Mouse (Mus musculus) intestine, postnatal 0 days (tissue): Measurements from ENCODE around the gene Gm13769. TPM values are rescaled to one million over a fixed set of nuclear protein-coding genes. Genes with fewer than 3 reads are reported as not detected.
"Not testable (repeated sequence)": the region's sequence is repeated elsewhere in the genome, so short reads cannot be mapped to it uniquely, and the experiment has no call there.

Experiments used
- ATAC-seq: fragments of 200-750 bp; cut with Nextera tagmentation; 2 replicates; pipeline ENCODE4 v1.8.0; 2017; ENCODE audit warnings: mild to moderate bottlenecking, moderate TSS enrichment, moderate library complexity
- H3K27ac ChIP-seq: fragments of 300-500 bp; sonication (generic); 2 replicates; pipeline ENCODE4 v1.5.1; 2014; ENCODE audit warnings: mild to moderate bottlenecking, low read depth, low read length, moderate library complexity
- H3K27me3 ChIP-seq: fragments of 300-500 bp; sonication (generic); replicated peaks from 2 replicates; pipeline ENCODE4 v1.6.1; 2014; ENCODE audit warnings: low read length, mixed read lengths; ENCODE audit not compliant: control insufficient read depth, insufficient read depth
- H3K36me3 ChIP-seq: fragments of 300-500 bp; sonication (generic); 2 replicates; pipeline ENCODE4 v1.6.1; 2014; ENCODE audit warnings: mild to moderate bottlenecking, moderate library complexity; ENCODE audit not compliant: control insufficient read depth, insufficient read depth
- H3K4me1 ChIP-seq: fragments of 300-500 bp; sonication (generic); replicated peaks from 2 replicates; pipeline ENCODE4 v1.6.1; 2014; ENCODE audit warnings: antibody characterized with exemption, low read length, mixed read lengths; ENCODE audit not compliant: control insufficient read depth, insufficient read depth
- H3K4me2 ChIP-seq: fragments of 300-500 bp; sonication (generic); replicated peaks from 2 replicates; pipeline ENCODE4 v1.6.1; 2014; ENCODE audit warnings: low read depth, mild to moderate bottlenecking, moderate library complexity
- H3K4me3 ChIP-seq: fragments of 300-500 bp; sonication (generic); 2 replicates; pipeline ENCODE4 v1.5.1; 2014; ENCODE audit warnings: low read depth, low read length
- H3K9ac ChIP-seq: fragments of 300-500 bp; sonication (generic); 2 replicates; pipeline ENCODE4 v1.6.1; 2014; ENCODE audit warnings: mild to moderate bottlenecking, low read depth, low read length
- H3K9me3 ChIP-seq: fragments of 300-500 bp; sonication (generic); 2 replicates; pipeline ENCODE4 v1.6.1; 2016; ENCODE audit warnings: mixed run types; ENCODE audit not compliant: control insufficient read depth
- CTCF ChIP-seq: sonication (generic); IDR thresholded peaks from 2 replicates; pipeline ENCODE4 v1.5.1; 2016; ENCODE audit warnings: low read depth, mild to moderate bottlenecking, control low read depth, antibody characterized with exemption, moderate library complexity
- WGBS: fragments of 180-500 bp; shearing (Covaris S2); extraction: QIAGEN DNeasy Blood & Tissue Kit; methylation state at CpG from one replicate; pipeline ENCODE4 v1.1.7; 2014; 5-methylcytosine and 5-hydroxymethylcytosine counted together
- polyA plus RNA-seq: library from polyadenylated mRNA; unstranded; fragments of >200 nt; fragmentation: Nextera tagmentation; extraction: Ambion mirVana; gene quantifications from 2 replicates; pipeline ENCODE4 v1.2.1, GENCODE M21; 2015

Gm13769 gene
- polyA plus RNA-seq, result not detected in 2 replicates

DNA sequence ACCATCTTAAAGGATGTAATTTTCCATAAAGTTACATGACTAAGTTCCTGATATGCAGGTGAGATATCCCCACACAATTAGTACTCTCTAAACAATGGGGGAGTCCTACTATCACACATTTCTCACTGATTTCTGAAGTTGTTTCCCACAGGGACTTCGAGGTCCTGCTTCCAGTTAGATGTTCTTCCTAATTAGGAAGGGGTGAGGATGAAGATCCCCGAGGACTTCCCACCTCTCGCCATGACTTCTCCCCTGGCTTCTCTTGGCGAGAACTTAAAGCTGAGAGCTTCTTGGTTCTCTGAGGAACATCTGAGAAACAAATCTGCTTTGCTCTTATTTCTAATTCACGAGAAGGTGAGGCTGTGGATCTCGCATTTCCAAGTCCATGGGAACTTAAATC lies at the start of gene Gm13769:
Gene Gm13769, plus strand, starts transcription at position 301 of the 400 bp plus-strand sequence.
- not testable (repeated sequence) for H3K9me3 ChIP-seq, H3K9ac ChIP-seq, H3K4me1 ChIP-seq, ATAC-seq, H3K36me3 ChIP-seq, H3K4me3 ChIP-seq, H3K4me2 ChIP-seq, H3K27ac ChIP-seq, H3K27me3 ChIP-seq
- no CpG with 5 or more reads among the region's 6 CpGs for WGBS

DNA sequence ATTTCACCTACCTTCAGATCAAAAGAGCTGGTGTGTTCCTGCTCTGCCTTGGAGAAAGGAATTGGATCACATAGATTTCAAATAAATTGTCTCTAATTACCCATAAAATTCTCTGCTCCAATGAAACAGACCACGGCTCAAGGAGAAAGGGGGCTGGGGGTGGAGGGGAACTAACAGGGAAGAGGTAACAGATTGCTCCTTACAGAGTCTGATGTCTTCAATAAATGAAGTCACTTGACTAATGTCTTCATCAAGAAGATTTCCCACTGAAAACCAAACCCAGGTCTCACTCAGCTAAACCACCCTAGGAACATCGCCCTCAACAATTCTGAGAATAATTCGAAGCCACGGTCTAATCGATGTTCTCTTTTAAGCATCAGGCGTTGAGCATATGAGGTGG lies 29.3 kb upstream of the Gm13769 start, which contains the start of gene Olfr1272:
Gene Olfr1272, minus strand, starts transcription at position 101 of the 400 bp plus-strand sequence.
- Histone ChIP-seq H3K4me1 (no peaks in the 10 kb centered on the region), H3K36me3 (no peaks in the 10 kb centered on the region), H3K9ac (no peak within 1 kb of the TSS), H3K27ac (no peak within 1 kb of the TSS), H3K9me3 (no peaks in the 10 kb centered on the region), H3K4me2 (no peak within 1 kb of the TSS), H3K27me3 (no peaks in the 10 kb centered on the region), H3K4me3 (no peak within 1 kb of the TSS)
- TF ChIP-seq CTCF, result no peak
- 91% methylated on average over 6 of the region's 6 CpGs for WGBS
- ATAC-seq, result no peak

GRCm38 (mm10) chr2:90346694-90347093 lies 24.7 kb downstream of the Gm13769 start:
- not testable (repeated sequence) for H3K27me3 ChIP-seq, ATAC-seq, H3K27ac ChIP-seq, H3K4me1 ChIP-seq, H3K4me2 ChIP-seq, H3K9me3 ChIP-seq, H3K9ac ChIP-seq, H3K36me3 ChIP-seq, H3K4me3 ChIP-seq
- WGBS, result no CpG with 5 or more reads among the region's 4 CpGs

- not testable (repeated sequence) for H3K4me1 ChIP-seq, H3K9me3 ChIP-seq, H3K4me2 ChIP-seq, H3K36me3 ChIP-seq, H3K9ac ChIP-seq, H3K27ac ChIP-seq, H3K27me3 ChIP-seq, ATAC-seq, H3K4me3 ChIP-seq
- no CpG with 5 or more reads among the region's 6 CpGs for WGBS
Measured at GRCm38 (mm10) chr2:90351047-90351446, 29.0 kb downstream of the Gm13769 start.

DNA sequence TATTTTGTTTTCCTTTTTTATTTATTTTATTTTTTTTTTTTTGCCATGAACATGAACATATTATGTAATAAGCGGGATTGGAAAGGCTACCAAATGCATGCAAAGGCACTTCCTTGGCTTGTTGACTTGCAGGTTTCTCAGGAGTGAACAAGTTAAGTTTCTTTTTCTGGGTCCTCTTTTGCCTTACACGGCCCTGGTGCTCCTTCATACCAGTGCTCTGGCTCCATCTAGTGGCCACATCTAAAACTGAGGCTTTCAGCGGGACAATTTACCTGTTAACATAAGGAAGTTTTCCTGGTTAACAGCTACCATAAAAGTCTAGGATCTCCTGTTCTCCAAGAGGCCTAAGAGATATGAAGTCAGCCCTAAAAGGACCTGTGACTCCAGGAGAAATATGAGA lies 29.5 kb downstream of the Gm13769 start:
- H3K4me1 ChIP-seq, H3K4me3 ChIP-seq, H3K36me3 ChIP-seq, H3K27ac ChIP-seq, ATAC-seq, H3K9me3 ChIP-seq, H3K27me3 ChIP-seq, H3K9ac ChIP-seq, H3K4me2 ChIP-seq: not testable (repeated sequence)
- no CpG with 5 or more reads among the region's 3 CpGs for WGBS

GRCm38 (mm10) chr2:90359229-90359628 lies 37.2 kb downstream of the Gm13769 start:
- no CpG with 5 or more reads among the region's 5 CpGs for WGBS
- H3K27ac ChIP-seq, ATAC-seq, H3K4me3 ChIP-seq, H3K4me1 ChIP-seq, H3K27me3 ChIP-seq, H3K36me3 ChIP-seq, H3K9ac ChIP-seq, H3K4me2 ChIP-seq, H3K9me3 ChIP-seq: not testable (repeated sequence)

DNA sequence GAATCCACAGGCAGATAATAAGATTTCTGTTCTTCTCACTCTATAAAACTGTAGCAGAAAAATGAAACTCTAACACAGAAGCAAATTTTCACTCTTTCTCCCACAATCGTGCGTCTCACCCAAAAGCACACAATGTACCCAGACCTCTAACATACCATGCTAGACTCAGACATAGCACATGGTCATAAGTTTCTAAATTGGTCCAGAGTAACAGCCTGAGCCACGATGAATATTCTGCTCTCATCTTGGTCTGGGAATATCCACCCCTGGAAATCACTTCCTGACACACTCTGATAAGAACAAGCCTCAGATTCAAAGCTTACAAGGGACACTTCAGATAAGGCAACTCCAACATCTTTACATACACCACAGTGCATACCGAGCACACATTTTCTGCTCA lies 38.2 kb downstream of the Gm13769 start:
- no CpG with 5 or more reads among the region's 4 CpGs for WGBS
- not testable (repeated sequence) for H3K9me3 ChIP-seq, H3K4me3 ChIP-seq, H3K9ac ChIP-seq, H3K4me1 ChIP-seq, ATAC-seq, H3K27ac ChIP-seq, H3K4me2 ChIP-seq, H3K36me3 ChIP-seq, H3K27me3 ChIP-seq

Other genes starting within 250 kb of the Gm13769 start
- not detected in 2 replicates for gene Olfr1269, start 200.8 kb upstream of the Gm13769 start, polyA plus RNA-seq
- gene Olfr32, start 179.9 kb upstream of the Gm13769 start, polyA plus RNA-seq, result not detected in 2 replicates
- gene Olfr1270, start 169.1 kb upstream of the Gm13769 start, polyA plus RNA-seq, result not detected in 2 replicates
- gene Olfr1506, start 97.7 kb upstream of the Gm13769 start, polyA plus RNA-seq, result not detected in 2 replicates
- gene Olfr142, start 64.6 kb upstream of the Gm13769 start, polyA plus RNA-seq, result not detected in 2 replicates
- not detected in 2 replicates for gene Olfr1271, start 51.2 kb upstream of the Gm13769 start, polyA plus RNA-seq
- not detected in 2 replicates for gene Olfr1272, start 29.4 kb upstream of the Gm13769 start, polyA plus RNA-seq
- not detected in 2 replicates for gene Olfr1274-ps, start 76.5 kb downstream of the Gm13769 start, polyA plus RNA-seq